Mouse (Mus musculus) neural tube, embryonic 15.5 days (tissue): ENCODE data around the gene Sec22b. TPM values are rescaled to one million over a fixed set of nuclear protein-coding genes. Genes with fewer than 3 reads are reported as not detected.

Experiments used
- ATAC-seq: fragments of 200-750 bp; cut with Nextera tagmentation; 2 replicates; pipeline ENCODE4 v1.8.0; 2017; ENCODE audit warnings: mild to moderate bottlenecking, moderate TSS enrichment, moderate library complexity; ENCODE audit not compliant: low FRiP score
- H3K27ac ChIP-seq: fragments of 300-500 bp; sonication (generic); replicated peaks from 2 replicates; pipeline ENCODE4 v1.5.1; 2015; ENCODE audit warnings: mild to moderate bottlenecking, inconsistent platforms
- H3K27me3 ChIP-seq: fragments of 300-500 bp; sonication (generic); replicated peaks from 2 replicates; pipeline ENCODE4 v1.6.1; 2015; ENCODE audit warnings: inconsistent platforms
- H3K36me3 ChIP-seq: fragments of 300-500 bp; sonication (generic); 2 replicates; pipeline ENCODE4 v1.6.1; 2015; ENCODE audit warnings: inconsistent platforms
- H3K4me1 ChIP-seq: fragments of 300-500 bp; sonication (generic); 2 replicates; pipeline ENCODE4 v1.6.1; 2015; ENCODE audit warnings: inconsistent platforms
- H3K4me2 ChIP-seq: fragments of 300-500 bp; sonication (generic); 2 replicates; pipeline ENCODE4 v1.6.1; 2015; ENCODE audit warnings: inconsistent platforms, mild to moderate bottlenecking, moderate library complexity
- H3K4me3 ChIP-seq: fragments of 300-500 bp; sonication (generic); replicated peaks from 2 replicates; pipeline ENCODE4 v1.5.1; 2015; ENCODE audit warnings: mild to moderate bottlenecking, inconsistent platforms
- H3K9ac ChIP-seq: fragments of 300-500 bp; sonication (generic); replicated peaks from 2 replicates; pipeline ENCODE4 v1.6.1; 2015; ENCODE audit warnings: mild to moderate bottlenecking, inconsistent platforms
- H3K9me3 ChIP-seq: fragments of 300-500 bp; sonication (generic); replicated peaks from 2 replicates; pipeline ENCODE4 v1.6.1; 2016; ENCODE audit warnings: inconsistent platforms
- WGBS: fragments of 180-500 bp; shearing (Covaris S2); methylation state at CpG from one replicate; pipeline ENCODE4 v1.1.7; 2015; ENCODE audit warnings: mixed read lengths; 5-methylcytosine and 5-hydroxymethylcytosine counted together
- polyA plus RNA-seq: library from polyadenylated mRNA; unstranded; fragments of >200 nt; fragmentation: Nextera tagmentation; extraction: Ambion mirVana; gene quantifications from 2 replicates; pipeline ENCODE4 v1.2.1, GENCODE M21; 2015

Gene Sec22b
- polyA plus RNA-seq, result 93.9 and 97.1 TPM in 2 replicates

DNA sequence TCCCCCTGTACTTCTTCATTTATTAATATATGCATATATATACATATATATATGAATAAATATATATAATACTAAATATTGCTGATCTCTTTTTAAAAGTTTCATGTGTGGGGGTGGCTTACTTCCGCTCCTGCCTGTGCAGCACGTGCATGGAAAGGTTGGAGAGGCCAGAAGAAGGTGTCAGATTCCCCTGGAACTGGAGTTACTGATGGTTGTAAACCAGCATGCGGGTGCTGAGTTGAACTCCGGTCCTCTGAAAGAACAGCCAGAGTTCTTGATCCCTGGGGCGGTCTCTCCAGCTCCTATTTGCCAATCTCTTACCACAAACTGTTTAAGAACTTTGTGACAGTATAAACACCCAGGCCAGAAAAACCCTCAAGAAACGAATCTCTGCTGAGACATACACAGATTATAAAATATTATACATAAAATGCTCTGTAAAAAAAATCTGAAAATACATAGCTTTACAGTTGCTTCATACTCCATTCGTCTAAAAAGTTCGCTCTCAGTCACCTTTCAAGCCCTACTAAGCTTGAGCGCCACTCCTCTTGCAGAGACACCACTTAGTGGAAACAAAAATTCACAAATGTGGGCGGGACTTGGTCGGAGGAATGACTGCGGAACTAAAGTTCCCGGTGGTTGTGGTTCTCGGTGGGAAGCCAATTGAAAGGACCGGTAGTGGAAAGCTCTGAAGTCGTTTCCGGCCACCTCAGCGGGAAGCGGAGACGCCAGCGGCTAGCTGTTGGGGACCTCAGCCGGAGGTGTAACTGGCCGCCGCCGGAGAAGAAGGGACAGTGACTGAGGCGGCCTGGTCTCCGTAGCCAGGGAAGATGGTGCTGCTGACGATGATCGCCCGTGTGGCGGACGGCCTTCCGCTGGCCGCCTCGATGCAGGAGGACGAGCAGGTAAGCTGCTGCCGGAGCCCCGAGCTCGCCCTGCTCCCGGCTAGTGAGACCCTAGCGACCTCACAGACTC is at the start of gene Sec22b:
Sec22b (plus strand) TSS at position 675 of the 975 bp plus-strand sequence.
- 2% methylated on average over 41 of the region's 41 CpGs for WGBS
- H3K36me3 ChIP-seq, result no peaks in the 10 kb centered on the region
- peak within 1 kb of the TSS; percentile 95 for H3K9ac ChIP-seq
- H3K4me2 ChIP-seq, result peak within 1 kb of the TSS; percentile 78
- peak within 1 kb of the TSS; percentile 99 for H3K4me3 ChIP-seq
- no peaks in the 10 kb centered on the region for H3K27me3 ChIP-seq
- H3K27ac ChIP-seq, result peak within 1 kb of the TSS; percentile 72
- no peaks in the 10 kb centered on the region for H3K9me3 ChIP-seq
- peak; percentile 87 for ATAC-seq
- peaks cover 26% of the 10 kb centered on the region for H3K4me1 ChIP-seq

- Histone ChIP-seq H3K27me3 (no peaks in the 10 kb centered on the region), H3K9ac (no peak overlapping the region), H3K36me3 (no peaks in the 10 kb centered on the region), H3K27ac (no peak overlapping the region), H3K4me1 (0 out of 2 replicates have a peak, but pooled peaks cover 6% of the 10 kb centered on the region), H3K4me2 (no peak overlapping the region), H3K9me3 (no peaks in the 10 kb centered on the region), H3K4me3 (no peak overlapping the region)
- ATAC-seq, result no peak
- 91% methylated on average over 2 of the region's 2 CpGs for WGBS
Observed at GRCm38 (mm10) chr3:97851803-97852202, 49.2 kb upstream of the Sec22b start.

DNA sequence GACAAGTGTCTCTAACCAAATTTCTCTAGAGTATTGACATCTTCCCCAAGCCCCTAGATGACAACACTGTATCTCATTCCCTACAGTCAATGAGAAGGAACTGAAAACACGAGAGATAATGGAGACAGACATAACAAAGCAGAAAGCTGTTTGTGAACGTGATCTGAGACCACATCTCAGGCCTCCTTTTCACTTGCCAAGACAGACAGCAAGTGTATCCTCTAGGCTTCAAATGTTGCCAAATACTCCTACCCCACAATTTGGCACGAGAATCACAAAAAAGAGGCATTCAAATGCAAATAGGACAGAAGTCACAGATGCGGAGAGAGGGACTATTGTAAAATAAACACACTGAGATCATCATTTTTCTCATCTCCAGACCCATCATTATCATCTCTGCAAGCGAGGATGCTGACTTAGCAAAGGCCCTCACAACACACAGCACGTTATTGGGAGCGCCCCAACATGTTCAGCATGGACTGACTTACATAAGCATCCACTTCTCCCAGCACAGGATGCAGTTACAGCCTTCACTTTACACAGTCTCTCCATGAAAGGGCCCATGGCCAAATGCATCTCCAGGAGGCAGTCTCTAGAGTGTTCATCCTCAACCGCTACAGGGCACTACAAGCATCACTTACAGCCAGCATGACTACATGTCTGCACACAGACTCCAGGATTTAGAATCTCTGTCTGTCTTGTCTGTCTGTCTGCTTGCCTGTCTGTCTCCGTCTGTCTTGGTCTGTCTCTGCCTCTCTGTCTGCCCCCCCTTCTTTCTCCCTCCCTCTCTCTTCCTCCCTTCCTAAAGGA is 46.2 kb upstream of the Sec22b start:
- H3K9ac ChIP-seq, result no peak overlapping the region
- H3K9me3 ChIP-seq, result no peaks in the 10 kb centered on the region
- H3K4me2 ChIP-seq, result no peak overlapping the region
- 0 out of 2 replicates have a peak overlapping the region, but pooled peaks have one; percentile 7 for H3K27ac ChIP-seq
- 0 out of 2 replicates have a peak, but pooled peaks cover 6% of the 10 kb centered on the region for H3K4me1 ChIP-seq
- WGBS, result 53% methylated on average over 9 of the region's 9 CpGs
- H3K4me3 ChIP-seq, result no peak overlapping the region
- no peak for ATAC-seq
- H3K36me3 ChIP-seq, result no peaks in the 10 kb centered on the region
- H3K27me3 ChIP-seq, result no peaks in the 10 kb centered on the region

GRCm38 (mm10) chr3:97859400-97859799 is 41.6 kb upstream of the Sec22b start:
- no peak overlapping the region for H3K27ac ChIP-seq
- H3K36me3 ChIP-seq, result no peaks in the 10 kb centered on the region
- ATAC-seq, result no peak
- H3K4me2 ChIP-seq, result no peak overlapping the region
- 85% methylated on average over 1 of the region's 1 CpGs for WGBS
- H3K4me3 ChIP-seq, result no peak overlapping the region
- H3K9me3 ChIP-seq, result no peaks in the 10 kb centered on the region
- H3K27me3 ChIP-seq, result no peaks in the 10 kb centered on the region
- no peak overlapping the region for H3K9ac ChIP-seq
- 0 out of 2 replicates have a peak, but pooled peaks cover 6% of the 10 kb centered on the region for H3K4me1 ChIP-seq

DNA sequence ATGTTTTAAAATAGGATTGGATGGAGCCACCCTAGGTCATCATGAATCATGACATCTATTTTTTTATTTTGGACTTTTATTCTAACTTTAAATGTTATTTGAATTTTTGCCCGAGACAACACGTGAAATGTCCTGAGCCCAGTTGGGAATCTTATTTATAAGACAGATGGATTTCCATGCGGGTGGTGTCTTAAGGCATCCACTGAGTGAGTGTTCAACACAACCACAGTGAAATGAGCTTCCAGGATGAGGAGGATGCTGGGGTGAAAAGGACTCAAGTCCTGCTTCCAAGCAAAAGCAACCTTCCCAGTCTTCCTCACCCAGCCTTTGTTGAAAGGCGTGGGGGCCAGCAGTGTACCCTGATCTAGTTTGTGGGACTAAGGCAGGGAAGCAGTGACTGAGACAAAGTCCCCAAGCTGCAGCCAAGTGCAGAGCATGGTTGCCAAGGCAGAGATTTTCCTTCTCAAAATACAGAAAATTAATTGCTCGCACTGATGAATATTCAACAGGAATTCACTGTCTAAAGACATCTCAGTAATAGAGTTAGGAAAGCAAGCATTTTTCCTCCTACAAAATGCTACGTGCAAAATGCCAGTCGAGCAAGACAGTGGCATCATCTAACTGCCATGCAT is 40.1 kb upstream of the Sec22b start:
- H3K4me1 ChIP-seq, result no peaks in the 10 kb centered on the region
- H3K36me3 ChIP-seq, result no peaks in the 10 kb centered on the region
- no peak overlapping the region for H3K4me3 ChIP-seq
- no peak overlapping the region for H3K4me2 ChIP-seq
- ATAC-seq, result no peak
- no peaks in the 10 kb centered on the region for H3K9me3 ChIP-seq
- H3K27me3 ChIP-seq, result peaks cover under 1% of the 10 kb centered on the region; the same call in 1 of the 2 replicates
- H3K9ac ChIP-seq, result no peak overlapping the region
- 91% methylated on average over 7 of the region's 7 CpGs for WGBS
- no peak overlapping the region for H3K27ac ChIP-seq

- no peak overlapping the region for H3K27ac ChIP-seq
- peaks cover 15% of the 10 kb centered on the region for H3K27me3 ChIP-seq
- H3K9ac ChIP-seq, result no peak overlapping the region
- H3K9me3 ChIP-seq, result no peaks in the 10 kb centered on the region
- peak overlapping the region; percentile 48 for H3K4me3 ChIP-seq
- ATAC-seq, result no peak
- peaks cover 20% of the 10 kb centered on the region for H3K4me1 ChIP-seq
- peak overlapping the region; percentile 92 for H3K4me2 ChIP-seq
- no peaks in the 10 kb centered on the region for H3K36me3 ChIP-seq
- 74% methylated on average over 4 of the region's 4 CpGs for WGBS
Observed at GRCm38 (mm10) chr3:97866696-97867095, 34.3 kb upstream of the Sec22b start.

DNA sequence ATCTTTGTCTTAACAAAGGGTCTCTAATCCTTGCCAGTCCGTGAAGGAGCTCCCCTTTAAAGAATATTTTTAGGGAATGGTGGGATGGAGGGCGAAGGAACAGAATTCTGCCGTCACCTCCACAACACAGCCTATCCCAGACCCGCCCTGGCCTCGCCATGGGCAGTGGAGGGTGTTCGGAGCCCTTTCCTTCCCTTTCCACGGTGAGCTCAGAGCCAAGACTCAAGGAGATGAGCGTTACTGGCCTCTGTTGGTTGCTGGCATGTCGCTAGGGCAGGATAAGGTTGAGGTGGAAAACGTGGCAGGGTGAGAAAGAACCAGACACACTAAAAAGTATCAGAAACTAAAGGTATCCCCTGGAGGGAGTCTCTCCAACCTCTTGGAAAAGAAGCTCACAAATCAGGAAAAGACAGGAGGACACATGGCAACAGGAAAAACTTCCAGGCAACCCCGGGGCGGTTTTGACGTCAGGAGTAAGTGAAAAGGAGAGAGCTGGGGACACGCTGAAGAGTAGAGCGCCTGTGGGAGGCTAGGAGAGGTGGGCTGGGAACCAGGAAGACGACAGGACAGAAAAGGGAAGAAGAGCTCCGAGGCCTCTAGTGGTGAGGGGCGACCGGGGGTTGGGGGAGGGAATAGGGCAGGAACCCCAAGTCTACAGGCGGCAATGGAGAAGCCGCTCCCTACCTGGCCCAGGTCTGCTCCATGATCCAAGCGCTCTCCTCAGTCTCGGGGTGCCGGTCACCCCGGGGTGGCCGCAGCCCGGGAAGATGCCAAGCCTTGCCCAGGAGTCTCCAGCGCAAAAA is 33.6 kb upstream of the Sec22b start:
- peaks cover 20% of the 10 kb centered on the region for H3K4me1 ChIP-seq
- peak overlapping the region; percentile 92 for H3K4me2 ChIP-seq
- WGBS, result 3% methylated on average over 27 of the region's 28 CpGs
- peak overlapping the region; percentile 56 for H3K9ac ChIP-seq
- H3K4me3 ChIP-seq, result peak overlapping the region; percentile 48
- peak; percentile 61 for ATAC-seq
- peaks cover 15% of the 10 kb centered on the region for H3K27me3 ChIP-seq
- H3K9me3 ChIP-seq, result no peaks in the 10 kb centered on the region
- no peaks in the 10 kb centered on the region for H3K36me3 ChIP-seq
- peak overlapping the region; percentile 14; the same call in 1 of the 2 replicates for H3K27ac ChIP-seq

DNA sequence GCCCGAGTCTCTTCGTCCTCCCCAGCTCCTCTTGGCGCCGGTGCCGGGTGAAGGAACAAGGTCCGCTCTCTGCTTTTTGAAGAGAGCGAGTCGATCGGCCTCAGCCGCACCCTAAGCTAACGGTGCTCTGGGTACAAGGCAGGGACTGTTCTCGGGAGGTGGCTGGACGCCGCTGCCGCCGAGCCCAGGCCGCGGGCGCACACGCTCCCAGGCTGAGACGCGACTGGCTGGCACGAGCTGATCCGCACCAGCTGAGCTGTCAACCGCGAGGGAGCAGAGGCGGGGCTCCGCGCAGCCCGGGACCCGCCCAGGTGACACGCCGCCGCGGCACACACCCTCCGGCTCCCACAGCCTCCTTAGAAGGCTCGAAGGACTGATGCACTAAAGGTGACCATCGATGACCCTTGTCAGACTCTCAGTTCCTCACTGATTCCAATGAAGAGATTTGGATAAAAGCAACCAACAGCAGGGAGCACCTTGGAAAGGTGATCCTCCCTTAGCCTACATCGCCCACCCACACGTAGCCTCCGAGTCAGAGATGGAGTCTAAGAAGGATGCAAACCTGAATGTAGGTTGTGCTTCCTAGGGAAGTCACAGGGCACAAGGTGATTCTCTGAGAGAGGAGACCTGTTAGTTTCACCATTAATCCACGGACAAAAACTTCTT is 32.8 kb upstream of the Sec22b start:
- peak; percentile 90 for ATAC-seq
- Histone ChIP-seq H3K4me3 (peak overlapping the region; percentile 48), H3K4me2 (peak overlapping the region; percentile 92), H3K9me3 (no peaks in the 10 kb centered on the region), H3K27ac (peak overlapping the region; percentile 14; the same call in 1 of the 2 replicates), H3K27me3 (peaks cover 15% of the 10 kb centered on the region), H3K9ac (peak overlapping the region; percentile 56), H3K4me1 (peaks cover 20% of the 10 kb centered on the region), H3K36me3 (no peaks in the 10 kb centered on the region)
- 3% methylated on average over 42 of the region's 42 CpGs for WGBS

- Histone ChIP-seq H3K27me3 (peaks cover 15% of the 10 kb centered on the region), H3K4me2 (0 out of 2 replicates have a peak overlapping the region, but pooled peaks have one; percentile 92), H3K9ac (no peak overlapping the region), H3K9me3 (no peaks in the 10 kb centered on the region), H3K4me1 (peaks cover 20% of the 10 kb centered on the region), H3K36me3 (no peaks in the 10 kb centered on the region), H3K27ac (no peak overlapping the region), H3K4me3 (no peak overlapping the region)
- ATAC-seq, result no peak
- WGBS, result 63% methylated on average over 5 of the region's 5 CpGs
Observed at GRCm38 (mm10) chr3:97868733-97869132, 32.3 kb upstream of the Sec22b start.

GRCm38 (mm10) chr3:97869730-97870129 is 31.3 kb upstream of the Sec22b start:
- Histone ChIP-seq H3K27ac (no peak overlapping the region), H3K4me2 (no peak overlapping the region), H3K4me3 (no peak overlapping the region), H3K27me3 (peaks cover 15% of the 10 kb centered on the region), H3K36me3 (no peaks in the 10 kb centered on the region), H3K9ac (no peak overlapping the region), H3K4me1 (peaks cover 20% of the 10 kb centered on the region), H3K9me3 (no peaks in the 10 kb centered on the region)
- ATAC-seq, result no peak
- 82% methylated on average over 4 of the region's 4 CpGs for WGBS
